23 mouse cellular contexts compared by ENCODE assay signal in the genomic region with DNA sequence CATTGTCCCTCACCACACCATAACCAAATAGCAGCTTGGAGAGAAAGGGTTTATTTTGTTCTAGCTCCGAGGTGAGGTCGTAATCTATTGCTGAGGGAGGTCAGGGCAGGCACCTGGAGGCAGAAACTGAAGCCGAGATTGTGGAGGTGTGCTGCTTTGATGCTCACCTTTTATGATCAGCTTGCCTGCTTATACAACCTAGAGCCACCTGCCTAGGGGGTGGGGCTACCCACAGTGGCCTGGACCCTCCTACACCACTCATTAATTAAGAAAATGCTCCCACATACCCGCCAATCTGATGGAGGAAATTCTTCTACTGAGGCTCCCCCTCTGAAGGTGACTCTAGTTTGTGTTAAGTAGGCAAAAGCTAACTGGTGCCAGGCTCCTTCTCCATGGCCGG.
DNase-seq lines count a peak whose midpoint lies in the region; ATAC-seq lines count a peak whose summit lies in the region.
"Had no signal": no experiment of that assay in that cellular context is flagged by ENCODE, and none has a peak within 500 bp of the region (broad histone marks: within the 10 kb centered on the region; RNA-seq: fewer than 3 reads in every experiment).

No protein-coding gene starts in this region.

- WGBS in kidney, embryonic 14.5 days, result 62% methylated on average over 5 of the region's 5 CpGs
- 80% methylated on average over 5 of the region's 5 CpGs for WGBS in neural tube, embryonic 11.5 days
- 77% methylated on average over 5 of the region's 5 CpGs for WGBS in neural tube, embryonic 15.5 days

- no peaks in the 10 kb centered on the region for H3K36me3 ChIP-seq in kidney, embryonic 14.5 days (ENCODE audit: control insufficient read depth, insufficient read depth, low read length)
- H3K36me3 ChIP-seq in neural tube, embryonic 11.5 days (ENCODE audit: control insufficient read depth, insufficient read depth, low read length), result no peaks in the 10 kb centered on the region
- no peaks in the 10 kb centered on the region for H3K36me3 ChIP-seq in neural tube, embryonic 15.5 days
- H3K36me3 ChIP-seq: embryonic facial prominence, embryonic 12.5 days; forebrain, embryonic 12.5 days; G1E; heart, embryonic 15.5 days; hindbrain, embryonic 13.5 days had no signal

- H3K27ac ChIP-seq in kidney, embryonic 14.5 days (ENCODE audit: low read depth, low read length), result no peak overlapping the region
- H3K27ac ChIP-seq in neural tube, embryonic 11.5 days (ENCODE audit: low read depth, low read length), result no peak overlapping the region
- no peak overlapping the region for H3K27ac ChIP-seq in neural tube, embryonic 15.5 days (replicated peaks)
- H3K27ac ChIP-seq: embryonic facial prominence, embryonic 12.5 days; forebrain, embryonic 12.5 days; heart, adult 2 months; heart, embryonic 15.5 days; hindbrain, embryonic 13.5 days had no signal

- peak; percentile 11 for DNase-seq in kidney, adult 18-20 months
- peak; percentile 7 for DNase-seq in neural tube, embryonic 11.5 days (ENCODE audit: low spot score)
- peak; percentile 32 for DNase-seq in kidney, adult 9 months
- peak; percentile 12 to 16 for DNase-seq in kidney, postnatal 36 days
- DNase-seq in liver, result no peak
- no peak for DNase-seq in left cerebral cortex, adult 18-20 months (ENCODE audit: low spot score in 2 of 2)
- DNase-seq: adrenal gland, adult 8-10 months; adrenal gland, postnatal 36 days; cerebellum, adult 8-10 months; cerebellum, postnatal 25 days; gastrocnemius, postnatal 14 days; heart, adult 2 months; heart, postnatal 14 days had no signal

- H3K4me3 ChIP-seq in kidney, embryonic 14.5 days (ENCODE audit: low read length), result no peak overlapping the region
- no peak overlapping the region for H3K4me3 ChIP-seq in neural tube, embryonic 11.5 days (ENCODE audit: low read depth, low read length)
- H3K4me3 ChIP-seq in neural tube, embryonic 15.5 days (replicated peaks), result no peak overlapping the region
- H3K4me3 ChIP-seq: embryonic facial prominence, embryonic 12.5 days; forebrain, embryonic 12.5 days; heart, adult 2 months; heart, embryonic 15.5 days; hindbrain, embryonic 13.5 days had no signal

- H3K9me3 ChIP-seq in kidney, embryonic 14.5 days (ENCODE audit: control insufficient read depth, low read length), result no peaks in the 10 kb centered on the region
- H3K9me3 ChIP-seq in neural tube, embryonic 11.5 days (ENCODE audit: control insufficient read depth, low read length), result no peaks in the 10 kb centered on the region
- H3K9me3 ChIP-seq in neural tube, embryonic 15.5 days (replicated peaks), result no peaks in the 10 kb centered on the region
- H3K9me3 ChIP-seq: embryonic facial prominence, embryonic 12.5 days; forebrain, embryonic 12.5 days; G1E; heart, embryonic 15.5 days; hindbrain, embryonic 13.5 days had no signal

- ATAC-seq in kidney, embryonic 14.5 days (ENCODE audit: low FRiP score, low TSS enrichment), result no peak
- no peak for ATAC-seq in neural tube, embryonic 11.5 days (ENCODE audit: insufficient read depth, low FRiP score, low TSS enrichment)
- ATAC-seq in neural tube, embryonic 15.5 days (ENCODE audit: low FRiP score), result no peak
- ATAC-seq: forebrain, embryonic 16.5 days had no signal

- H3K27me3 ChIP-seq in kidney, embryonic 14.5 days (ENCODE audit: control insufficient read depth, insufficient read depth, low read length), result no peaks in the 10 kb centered on the region
- H3K27me3 ChIP-seq in neural tube, embryonic 11.5 days (ENCODE audit: control insufficient read depth, insufficient read depth, low read length), result no peaks in the 10 kb centered on the region
- no peaks in the 10 kb centered on the region for H3K27me3 ChIP-seq in neural tube, embryonic 15.5 days (replicated peaks)
- H3K27me3 ChIP-seq: CH12.LX; embryonic facial prominence, embryonic 12.5 days; forebrain, embryonic 12.5 days; heart, embryonic 15.5 days; hindbrain, embryonic 13.5 days had no signal

- no peak overlapping the region for H3K9ac ChIP-seq in kidney, embryonic 14.5 days (ENCODE audit: low read depth, low read length)
- H3K9ac ChIP-seq in neural tube, embryonic 11.5 days (ENCODE audit: low read length), result no peak overlapping the region
- H3K9ac ChIP-seq in neural tube, embryonic 15.5 days (replicated peaks), result no peak overlapping the region
- H3K9ac ChIP-seq: embryonic facial prominence, embryonic 12.5 days; forebrain, embryonic 12.5 days; heart, embryonic 15.5 days; hindbrain, embryonic 13.5 days had no signal

- H3K4me2 ChIP-seq in kidney, embryonic 14.5 days (replicated peaks; ENCODE audit: low read depth, low read length), result no peak overlapping the region
- no peak overlapping the region for H3K4me2 ChIP-seq in neural tube, embryonic 11.5 days (ENCODE audit: low read depth)
- H3K4me2 ChIP-seq in neural tube, embryonic 15.5 days, result no peak overlapping the region
- H3K4me2 ChIP-seq: embryonic facial prominence, embryonic 12.5 days; forebrain, embryonic 12.5 days; heart, embryonic 11.5 days; heart, embryonic 15.5 days; hindbrain, embryonic 13.5 days had no signal

- no peaks in the 10 kb centered on the region for H3K4me1 ChIP-seq in kidney, embryonic 14.5 days (ENCODE audit: control insufficient read depth, insufficient read depth, low read length)
- H3K4me1 ChIP-seq in neural tube, embryonic 11.5 days (ENCODE audit: control insufficient read depth, insufficient read depth, low read length), result no peaks in the 10 kb centered on the region
- peaks cover 4% of the 10 kb centered on the region for H3K4me1 ChIP-seq in neural tube, embryonic 15.5 days

Comparison
In these comparisons a context has a peak if more than half of its experiments do, and no peak if none do; other contexts are left out.
1. DNase-seq: peak in kidney, adult 18-20 months (single experiment), neural tube, embryonic 11.5 days (single experiment), kidney, adult 9 months (single experiment) and kidney, postnatal 36 days (2 of 2); none in liver (single experiment) and left cerebral cortex, adult 18-20 months (0 of 2).